Mouse (Mus musculus) kidney, postnatal 0 days (tissue): ENCODE data around the gene Hoxa3. TPM values are rescaled to one million over a fixed set of nuclear protein-coding genes. Genes with fewer than 3 reads are reported as not detected.

Experiments used
- ATAC-seq: fragments of 200-750 bp; cut with Nextera tagmentation; replicated peaks from 2 replicates; pipeline ENCODE4 v1.8.0; 2017; ENCODE audit warnings: low read depth, moderate number of reproducible peaks, moderate TSS enrichment, moderate library complexity; ENCODE audit not compliant: low FRiP score
- DNase-seq: peaks from one replicate; pipeline ENCODE4 v3.0.0-alpha.2; 2016; ENCODE audit warnings: low spot score
- H3K27ac ChIP-seq: fragments of 300-500 bp; sonication (generic); 2 replicates; pipeline ENCODE4 v1.5.1; 2014; ENCODE audit warnings: mild to moderate bottlenecking
- H3K27me3 ChIP-seq: fragments of 300-500 bp; sonication (generic); 2 replicates; pipeline ENCODE4 v1.6.1; 2014; ENCODE audit warnings: low read length, mixed read lengths; ENCODE audit not compliant: insufficient read depth
- H3K36me3 ChIP-seq: fragments of 300-500 bp; sonication (generic); 2 replicates; pipeline ENCODE4 v1.6.1; 2014; ENCODE audit warnings: low read length, mixed read lengths; ENCODE audit not compliant: insufficient read depth
- H3K4me1 ChIP-seq: fragments of 300-500 bp; sonication (generic); replicated peaks from 2 replicates; pipeline ENCODE4 v1.6.1; 2014; ENCODE audit warnings: antibody characterized with exemption, low read length, mixed read lengths; ENCODE audit not compliant: insufficient read depth
- H3K4me2 ChIP-seq: fragments of 300-500 bp; sonication (generic); 2 replicates; pipeline ENCODE4 v1.6.1; 2014; ENCODE audit warnings: mild to moderate bottlenecking, low read length, moderate library complexity, mixed read lengths
- H3K4me3 ChIP-seq: fragments of 300-500 bp; sonication (generic); replicated peaks from 2 replicates; pipeline ENCODE4 v1.5.1; 2014; ENCODE audit warnings: low read depth, low read length
- H3K9ac ChIP-seq: fragments of 300-500 bp; sonication (generic); 2 replicates; pipeline ENCODE4 v1.6.1; 2014; ENCODE audit warnings: low read depth, low read length
- H3K9me3 ChIP-seq: fragments of 300-500 bp; sonication (generic); replicated peaks from 2 replicates; pipeline ENCODE4 v1.6.1; 2016; ENCODE audit warnings: low read length, inconsistent platforms, mixed read lengths
- CTCF ChIP-seq: IDR thresholded peaks from 2 replicates; pipeline ENCODE4 v1.5.1; 2016; ENCODE audit warnings: antibody characterized with exemption, low read depth, mild to moderate bottlenecking, moderate library complexity
- WGBS: fragments of 180-500 bp; shearing (Covaris S2); extraction: QIAGEN DNeasy Blood & Tissue Kit; methylation state at CpG from one replicate; pipeline ENCODE4 v1.1.7; 2014; 5-methylcytosine and 5-hydroxymethylcytosine counted together
- polyA plus RNA-seq: library from polyadenylated mRNA; unstranded; fragments of >200 nt; fragmentation: Nextera tagmentation; extraction: Ambion mirVana; gene quantifications from 2 replicates; pipeline ENCODE4 v1.2.1, GENCODE M21; 2015

The Hoxa3 gene
- polyA plus RNA-seq, 1 experiment from 2014 or later, result 4.8 TPM

DNA sequence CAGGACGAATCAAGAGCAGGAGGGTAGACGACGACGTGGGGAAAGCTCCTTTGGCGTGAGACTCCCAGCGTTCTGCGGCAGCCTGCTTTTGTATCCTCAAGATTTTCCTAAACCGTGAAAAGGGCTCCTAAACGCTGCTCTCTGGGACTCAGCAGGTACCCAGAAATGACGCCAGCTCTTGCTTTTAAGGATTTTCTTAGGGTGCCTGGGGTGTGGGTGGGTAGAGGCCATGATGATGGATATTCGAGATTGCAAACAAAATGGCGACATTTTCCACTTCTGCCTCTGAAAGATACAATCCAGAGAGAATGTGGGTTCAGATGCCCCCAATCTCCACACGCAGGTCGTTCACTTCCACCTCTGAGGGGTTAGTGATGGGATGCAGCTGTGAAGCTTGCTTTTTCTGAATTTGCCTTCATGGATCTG, 45.4 kb downstream of the Hoxa3 start:
- no peak for TF ChIP-seq CTCF
- no peak overlapping the region for H3K4me3 ChIP-seq
- no peaks in the 10 kb centered on the region for H3K9me3 ChIP-seq
- no peaks in the 10 kb centered on the region for H3K36me3 ChIP-seq
- H3K9ac ChIP-seq, result no peak overlapping the region
- peak overlapping the region; percentile 41; the same call in 1 of the 2 replicates for H3K4me2 ChIP-seq
- no peaks in the 10 kb centered on the region for H3K27me3 ChIP-seq
- H3K4me1 ChIP-seq, result peaks cover 59% of the 10 kb centered on the region
- 0 out of 2 replicates have a peak overlapping the region, but pooled peaks have one; percentile 6 for H3K27ac ChIP-seq
- DNase-seq (no peak), ATAC-seq (no peak)
- 47% methylated on average over 14 of the region's 14 CpGs for whole genome bisulfite sequencing

- no peaks in the 10 kb centered on the region for H3K27me3 ChIP-seq
- H3K4me1 ChIP-seq, result peaks cover 59% of the 10 kb centered on the region
- H3K9ac ChIP-seq, result no peak overlapping the region
- TF ChIP-seq CTCF, result no peak
- no peak overlapping the region for H3K4me3 ChIP-seq
- peak overlapping the region; percentile 48; the same call in 1 of the 2 replicates for H3K27ac ChIP-seq
- no peak for DNase-seq
- WGBS, result 84% methylated on average over 1 of the region's 1 CpGs
- H3K9me3 ChIP-seq, result no peaks in the 10 kb centered on the region
- no peaks in the 10 kb centered on the region for H3K36me3 ChIP-seq
- H3K4me2 ChIP-seq, result peak overlapping the region; percentile 41; the same call in 1 of the 2 replicates
- no peak for ATAC-seq
These were observed 46.0 kb downstream of the Hoxa3 start for GRCm38 (mm10) chr6:52167176-52167575.

GRCm38 (mm10) chr6:52166431-52167077, 46.6 kb downstream of the Hoxa3 start:
- 30% methylated on average over 4 of the region's 4 CpGs for WGBS
- Histone ChIP-seq H3K27ac (peak overlapping the region; percentile 48), H3K4me2 (peak overlapping the region; percentile 18; the same call in 1 of the 2 replicates), H3K27me3 (no peaks in the 10 kb centered on the region), H3K36me3 (no peaks in the 10 kb centered on the region), H3K9ac (no peak overlapping the region), H3K4me1 (peaks cover 57% of the 10 kb centered on the region), H3K4me3 (no peak overlapping the region), H3K9me3 (no peaks in the 10 kb centered on the region)
- DNase-seq (peak; percentile 74), ATAC-seq (no peak)
- no peak for TF ChIP-seq CTCF

DNA sequence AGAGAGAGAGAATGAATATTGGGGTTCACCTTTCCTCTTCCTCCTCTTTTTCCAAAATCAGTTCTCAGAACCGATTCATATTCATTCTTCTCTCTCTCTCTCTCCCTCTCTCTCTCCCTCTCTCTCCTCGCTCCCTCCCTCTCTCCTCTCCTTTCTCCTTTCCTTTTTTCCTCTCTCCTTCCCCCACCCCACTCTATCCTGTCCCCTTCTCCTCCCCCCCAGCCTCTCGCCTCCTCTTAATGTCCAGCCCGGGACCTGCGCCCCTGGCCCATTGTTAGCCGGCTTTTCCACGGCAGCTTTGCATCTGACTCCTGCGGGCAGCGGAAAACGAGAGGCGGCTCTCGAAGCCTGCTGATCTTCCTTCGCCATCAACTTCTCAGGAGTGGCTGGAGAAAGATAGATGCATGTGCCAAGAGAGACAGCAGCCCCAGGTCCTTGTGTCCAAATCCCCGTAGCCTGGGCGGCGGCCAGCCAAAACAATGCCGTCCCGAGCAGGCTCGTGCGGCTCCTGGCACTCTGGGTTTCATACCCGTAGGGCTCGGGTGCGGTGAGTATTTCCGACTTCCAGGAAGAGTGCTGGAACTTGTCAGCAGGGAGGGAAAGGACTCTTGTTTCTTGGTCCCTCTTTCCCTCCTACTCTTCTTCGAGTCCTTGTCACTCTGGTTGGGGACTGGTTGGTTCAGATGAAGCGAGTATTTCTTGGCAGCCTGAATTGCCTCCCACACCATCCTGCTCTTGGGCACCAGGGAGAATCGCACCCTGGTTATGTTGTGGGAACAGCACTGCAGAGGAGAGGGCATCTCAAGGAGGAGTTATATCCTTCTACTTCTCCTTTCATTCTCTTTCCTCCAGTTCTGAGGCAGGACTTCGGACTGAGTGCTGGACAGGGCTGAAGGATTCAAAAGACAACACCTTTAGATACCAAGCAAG, 47.4 kb downstream of the Hoxa3 start:
- H3K4me1 ChIP-seq, result peaks cover 55% of the 10 kb centered on the region
- H3K27ac ChIP-seq, result peak overlapping the region; percentile 48; the same call in 1 of the 2 replicates
- no peaks in the 10 kb centered on the region for H3K9me3 ChIP-seq
- H3K4me3 ChIP-seq, result peak overlapping the region; percentile 36
- no peak for TF ChIP-seq CTCF
- peak overlapping the region; percentile 81 for H3K4me2 ChIP-seq
- peak overlapping the region; percentile 32; the same call in 1 of the 2 replicates for H3K9ac ChIP-seq
- H3K36me3 ChIP-seq, result no peaks in the 10 kb centered on the region
- H3K27me3 ChIP-seq, result no peaks in the 10 kb centered on the region
- WGBS, result 11% methylated on average over 28 of the region's 28 CpGs
- peak; percentile 58 for DNase-seq
- no peak for ATAC-seq

DNA sequence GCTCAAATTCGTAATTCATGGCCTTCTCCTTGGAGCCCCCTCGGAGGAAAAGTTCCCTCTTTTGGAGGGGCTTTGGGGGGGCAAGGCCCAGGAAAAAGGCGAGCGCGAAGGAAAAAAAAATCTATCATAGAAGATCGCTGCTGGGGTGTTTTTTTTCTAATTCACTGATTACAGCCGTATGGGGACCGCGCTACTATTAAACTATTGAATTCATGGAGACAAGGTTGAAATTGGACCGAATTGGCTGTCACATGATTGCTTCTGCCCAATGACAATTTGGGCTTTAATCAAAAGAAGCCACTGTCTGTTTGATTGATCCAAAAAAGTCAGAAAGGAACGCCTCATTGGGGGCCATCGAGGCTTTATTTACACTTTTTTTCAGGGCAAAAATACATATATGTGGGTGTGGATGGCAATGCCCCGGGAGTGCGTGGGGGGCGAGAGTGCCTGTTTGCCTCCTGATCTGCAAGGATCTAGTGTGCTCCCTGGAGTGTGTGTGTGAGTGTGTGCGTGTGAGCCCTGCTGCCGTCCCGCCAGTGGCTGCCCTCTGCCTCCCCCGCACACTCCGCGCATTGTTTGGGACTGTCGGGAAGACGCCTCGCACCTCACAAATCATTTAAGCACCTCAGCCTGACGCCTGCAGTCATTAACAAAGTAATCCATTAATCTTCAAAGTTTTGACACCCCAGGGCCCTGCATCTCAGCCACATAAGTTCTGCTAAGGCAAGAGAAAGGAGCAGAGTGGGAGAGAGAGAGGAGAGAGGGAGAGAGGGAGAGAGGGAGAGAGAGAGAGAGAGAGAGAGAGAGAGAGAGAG, 48.3 kb downstream of the Hoxa3 start, which contains the start of gene Hoxa2:
Hoxa2 (minus strand) TSS at position 206 of the 815 bp plus-strand sequence.
- H3K27ac ChIP-seq, result peak within 1 kb of the TSS; percentile 75
- peak within 1 kb of the TSS; percentile 81 for H3K4me2 ChIP-seq
- ATAC-seq (no peak), DNase-seq (peak; percentile 78)
- H3K9me3 ChIP-seq, result no peaks in the 10 kb centered on the region
- peak within 1 kb of the TSS; percentile 36 for H3K4me3 ChIP-seq
- H3K4me1 ChIP-seq, result peaks cover 57% of the 10 kb centered on the region
- peak within 1 kb of the TSS; percentile 50 for H3K9ac ChIP-seq
- H3K27me3 ChIP-seq, result no peaks in the 10 kb centered on the region
- 2% methylated on average over 25 of the region's 25 CpGs for WGBS
- TF ChIP-seq CTCF, result no peak
- no peaks in the 10 kb centered on the region for H3K36me3 ChIP-seq
